Comparison of ENCODE assay signal across 9 mouse cellular contexts in genomic region chr9:44300001-44300400, GRCm38 (mm10). TPM values are rescaled to one million over a fixed set of nuclear protein-coding genes. Genes with fewer than 3 reads are reported as not detected.
DNase-seq lines count a peak whose midpoint lies in the region; ATAC-seq and TF ChIP-seq lines count a peak whose summit lies in the region.
"Not testable (repeated sequence)": the region's sequence is repeated elsewhere in the genome, so short reads cannot be mapped to it uniquely, and the experiment has no call there.
"Had no signal": no experiment of that assay in that cellular context is flagged by ENCODE, and none has a peak within 500 bp of the region (broad histone marks: within the 10 kb centered on the region; RNA-seq: fewer than 3 reads in every experiment).

No protein-coding gene starts in this region.

- not testable (repeated sequence) for TF ChIP-seq EP300 in MEL (IDR thresholded peaks at IDR 0.05; ENCODE audit: low read depth in 1 of 2, low read length in 2 of 2); liver, postnatal 0 days (IDR thresholded peaks at IDR 0.05; ENCODE audit: low read depth)

- not testable (repeated sequence) for ATAC-seq in liver, embryonic 13.5 days (ENCODE audit: low read depth); liver, postnatal 0 days
- ATAC-seq in megakaryocyte progenitor cell, adult 5-6 weeks (replicated peaks; ENCODE audit: poor library complexity): peak; percentile 86
- ATAC-seq in megakaryocyte-erythroid progenitor cell, adult 5-6 weeks (replicated peaks; ENCODE audit: low FRiP score, low TSS enrichment, poor library complexity, severe bottlenecking): peak; percentile 94

- not testable (repeated sequence) for H3K4me2 ChIP-seq in liver, embryonic 13.5 days; liver, postnatal 0 days (ENCODE audit: low read depth, low read length)

- H3K27ac ChIP-seq in MEL (ENCODE audit: control insufficient read depth, low read depth, low read length): not testable (repeated sequence)
- H3K27ac ChIP-seq in liver, embryonic 13.5 days: peak overlapping the region; percentile 34; the same call in 1 of the 2 replicates
- 0 out of 2 replicates have a peak overlapping the region, but pooled peaks have one; percentile 8 for H3K27ac ChIP-seq in liver, postnatal 0 days (ENCODE audit: low read depth)

- TF ChIP-seq RAD21 in MEL (IDR thresholded peaks at IDR 0.05; ENCODE audit: low read depth, low read length): not testable (repeated sequence)

- H3K79me2 ChIP-seq in MEL (ENCODE audit: control insufficient read depth, insufficient read depth, low read length, poor library complexity): not testable (repeated sequence)

- not testable (repeated sequence) for H3K9me3 ChIP-seq in MEL (replicated peaks; ENCODE audit: insufficient read depth, low read length); liver, embryonic 13.5 days (replicated peaks); liver, postnatal 0 days (ENCODE audit: low read length); megakaryocyte, embryonic 14.5 days

- H3K9ac ChIP-seq in MEL (ENCODE audit: control insufficient read depth, low read depth, low read length, poor library complexity, severe bottlenecking); liver, embryonic 13.5 days; liver, postnatal 0 days (replicated peaks): not testable (repeated sequence)

- not testable (repeated sequence) for H3K4me1 ChIP-seq in MEL (ENCODE audit: control insufficient read depth in 1 of 2, insufficient read depth in 2 of 2, low read length in 2 of 2); liver, postnatal 0 days (ENCODE audit: insufficient read depth)
- peaks cover 30% of the 10 kb centered on the region for H3K4me1 ChIP-seq in liver, embryonic 13.5 days (replicated peaks)
- H3K4me1 ChIP-seq in megakaryocyte, embryonic 14.5 days: peaks cover 69% of the 10 kb centered on the region

- TF ChIP-seq CTCF in MEL (IDR thresholded peaks at IDR 0.05 in 2 of 3, conservative IDR thresholded peaks at IDR 0.05 in 1 of 3; ENCODE audit: control insufficient read depth in 1 of 3, insufficient read depth in 1 of 3, low read depth in 2 of 3, low read length in 3 of 3, poor library complexity in 1 of 3, severe bottlenecking in 1 of 3); liver, postnatal 0 days (IDR thresholded peaks at IDR 0.05; ENCODE audit: low read depth): not testable (repeated sequence)

- H3K36me3 ChIP-seq in MEL (ENCODE audit: control insufficient read depth in 1 of 2, insufficient read depth in 2 of 2, low read length in 2 of 2): not testable (repeated sequence)
- H3K36me3 ChIP-seq in liver, embryonic 13.5 days: peaks cover 81% of the 10 kb centered on the region
- peaks cover 75% of the 10 kb centered on the region for H3K36me3 ChIP-seq in liver, postnatal 0 days (replicated peaks; ENCODE audit: insufficient read depth, low read length)
- H3K36me3 ChIP-seq in megakaryocyte, embryonic 14.5 days (replicated peaks; ENCODE audit: low read length): peaks cover 85% of the 10 kb centered on the region

- H3K27me3 ChIP-seq in MEL (ENCODE audit: control insufficient read depth in 1 of 2, insufficient read depth in 2 of 2, low read length in 2 of 2); liver, embryonic 13.5 days; liver, postnatal 0 days (ENCODE audit: insufficient read depth, low read length); megakaryocyte, embryonic 14.5 days (replicated peaks): not testable (repeated sequence)

- not testable (repeated sequence) for H3K4me3 ChIP-seq in MEL (ENCODE audit: control insufficient read depth in 1 of 2, insufficient read depth in 1 of 2, low read depth in 2 of 2, low read length in 2 of 2); liver, embryonic 13.5 days (replicated peaks); liver, postnatal 0 days (ENCODE audit: low read depth, low read length)
- peak overlapping the region; percentile 33 for H3K4me3 ChIP-seq in megakaryocyte, embryonic 14.5 days (replicated peaks)

- peak; percentile 24 for DNase-seq in MEL (ENCODE audit: low read depth, low spot score)
- DNase-seq in MN1 (ENCODE audit: low spot score): peak; percentile 34
- not testable (repeated sequence) for DNase-seq in liver, embryonic 13.5 days; liver, postnatal 0 days

- TF ChIP-seq POLR2A in MEL (IDR thresholded peaks at IDR 0.05; ENCODE audit: control insufficient read depth in 1 of 2, insufficient read depth in 1 of 2, low read depth in 1 of 2, low read length in 2 of 2, poor library complexity in 1 of 2): not testable (repeated sequence)

- 89% methylated on average over 3 of the region's 3 CpGs for WGBS in liver, embryonic 13.5 days (ENCODE audit: insufficient replicate concordance)
- 85% methylated on average over 3 of the region's 3 CpGs for WGBS in liver, postnatal 0 days (ENCODE audit: insufficient replicate concordance)

RNA-seq across cellular contexts. Expression of gene Hinfp, which starts 5.5 kb away (rescaled TPM):
- total RNA-seq in MEL (2012; rRNA removed): 14.3 and 16.4 TPM in 2 replicates
- 10 to 100 TPM in 1 of 2 experiments, not detected in 1; 31.3 TPM for polyA plus RNA-seq in MEL (2012; ENCODE audit: insufficient read depth in 1 of 2, insufficient read length in 2 of 2, low read depth in 1 of 2, low replicate concordance in 2 of 2, missing spikeins in 1 of 2)
- 11.4 and 11.5 TPM in 2 replicates for polyA plus RNA-seq in liver, embryonic 13.5 days (2015; fragmentation: Nextera tagmentation; extraction: Ambion mirVana)
- polyA plus RNA-seq in liver, postnatal 0 days (2015; fragmentation: Nextera tagmentation; extraction: Ambion mirVana): 4.5 and 6.3 TPM in 2 replicates
- 1.3 and 4.9 TPM in 2 replicates for polyA plus RNA-seq in megakaryocyte, embryonic 14.5 days (2012; ENCODE audit: insufficient read depth, low replicate concordance)
- total RNA-seq in megakaryocyte progenitor cell, adult 5-6 weeks (2015): 13.4 and 17.6 TPM in 2 replicates
- total RNA-seq in megakaryocyte progenitor cell, adult 5-6 weeks (2017): 17.4 and 20.4 TPM in 2 replicates
- 25.3 and 43.7 TPM in 2 replicates for total RNA-seq in megakaryocyte-erythroid progenitor cell, adult 5-6 weeks (2014; fragmentation: Nextera tagmentation)
- 11.3 and 16.2 TPM in 2 replicates for total RNA-seq in megakaryocyte-erythroid progenitor cell, adult 5-6 weeks (2017)

RNA-seq across cellular contexts. Expression of gene Abcg4, which starts 11.6 kb away (rescaled TPM):
- total RNA-seq in MEL (2012; rRNA removed): 2.5 and 4.1 TPM in 2 replicates
- polyA plus RNA-seq in MEL (2012; ENCODE audit: insufficient read depth in 1 of 2, insufficient read length in 2 of 2, low read depth in 1 of 2, low replicate concordance in 2 of 2, missing spikeins in 1 of 2): 10 to 100 TPM in 1 of 2 experiments, not detected in 1; 17.1 TPM
- 11.1 and 13.0 TPM in 2 replicates for polyA plus RNA-seq in liver, embryonic 13.5 days (2015; fragmentation: Nextera tagmentation; extraction: Ambion mirVana)
- 4.2 TPM in 2 replicates for polyA plus RNA-seq in liver, postnatal 0 days (2015; fragmentation: Nextera tagmentation; extraction: Ambion mirVana)
- 0.19 TPM in 1 of 2 replicates, not detected in the other for polyA plus RNA-seq in megakaryocyte, embryonic 14.5 days (2012; ENCODE audit: insufficient read depth, low replicate concordance)
- 3.9 and 7.4 TPM in 2 replicates for total RNA-seq in megakaryocyte progenitor cell, adult 5-6 weeks (2015)
- 1.6 and 2.5 TPM in 2 replicates for total RNA-seq in megakaryocyte progenitor cell, adult 5-6 weeks (2017)
- total RNA-seq in megakaryocyte-erythroid progenitor cell, adult 5-6 weeks (2014; fragmentation: Nextera tagmentation): 82.3 and 111 TPM in 2 replicates
- total RNA-seq in megakaryocyte-erythroid progenitor cell, adult 5-6 weeks (2017): 13.4 TPM in 2 replicates
- polyA plus RNA-seq: activated CD4-positive, CD25-positive, alpha-beta regulatory T cell, adult 4 months; CD4-positive, CD25-positive, alpha-beta regulatory T cell, adult 4 months had no signal

RNA-seq across cellular contexts. Expression of gene C2cd2l, which starts 20.1 kb away (rescaled TPM):
- total RNA-seq in MEL (2012; rRNA removed): 4.3 and 4.7 TPM in 2 replicates
- polyA plus RNA-seq in MEL (2012; ENCODE audit: insufficient read depth in 1 of 2, insufficient read length in 2 of 2, low read depth in 1 of 2, low replicate concordance in 2 of 2, missing spikeins in 1 of 2): 10 to 100 TPM in 1 of 2 experiments, not detected in 1; 10.9 TPM
- 6.4 and 8.2 TPM in 2 replicates for polyA plus RNA-seq in liver, embryonic 13.5 days (2015; fragmentation: Nextera tagmentation; extraction: Ambion mirVana)
- polyA plus RNA-seq in liver, postnatal 0 days (2015; fragmentation: Nextera tagmentation; extraction: Ambion mirVana): 10.1 and 11.4 TPM in 2 replicates
- polyA plus RNA-seq in megakaryocyte, embryonic 14.5 days (2012; ENCODE audit: insufficient read depth, low replicate concordance): 44.6 and 94.5 TPM in 2 replicates
- 3.9 and 13.2 TPM in 2 replicates for total RNA-seq in megakaryocyte progenitor cell, adult 5-6 weeks (2015)
- 2.4 and 5.3 TPM in 2 replicates for total RNA-seq in megakaryocyte progenitor cell, adult 5-6 weeks (2017)
- total RNA-seq in megakaryocyte-erythroid progenitor cell, adult 5-6 weeks (2014; fragmentation: Nextera tagmentation): 11.4 and 15.1 TPM in 2 replicates
- 4.0 and 6.9 TPM in 2 replicates for total RNA-seq in megakaryocyte-erythroid progenitor cell, adult 5-6 weeks (2017)

RNA-seq across cellular contexts. Expression of gene Dpagt1, which starts 25.8 kb away (rescaled TPM):
- 12.7 and 14.9 TPM in 2 replicates for total RNA-seq in MEL (2012; rRNA removed)
- 10 to 100 TPM in 1 of 2 experiments, not detected in 1; 43.5 TPM for polyA plus RNA-seq in MEL (2012; ENCODE audit: insufficient read depth in 1 of 2, insufficient read length in 2 of 2, low read depth in 1 of 2, low replicate concordance in 2 of 2, missing spikeins in 1 of 2)
- 20.7 and 23.0 TPM in 2 replicates for polyA plus RNA-seq in liver, embryonic 13.5 days (2015; fragmentation: Nextera tagmentation; extraction: Ambion mirVana)
- polyA plus RNA-seq in liver, postnatal 0 days (2015; fragmentation: Nextera tagmentation; extraction: Ambion mirVana): 19.0 and 19.4 TPM in 2 replicates
- 7.1 and 9.5 TPM in 2 replicates for polyA plus RNA-seq in megakaryocyte, embryonic 14.5 days (2012; ENCODE audit: insufficient read depth, low replicate concordance)
- 50.3 and 54.8 TPM in 2 replicates for total RNA-seq in megakaryocyte progenitor cell, adult 5-6 weeks (2015)
- total RNA-seq in megakaryocyte progenitor cell, adult 5-6 weeks (2017): 18.9 and 21.0 TPM in 2 replicates
- total RNA-seq in megakaryocyte-erythroid progenitor cell, adult 5-6 weeks (2014; fragmentation: Nextera tagmentation): 31.0 and 35.5 TPM in 2 replicates
- 7.9 and 10.1 TPM in 2 replicates for total RNA-seq in megakaryocyte-erythroid progenitor cell, adult 5-6 weeks (2017)

RNA-seq across cellular contexts. Expression of gene Nlrx1, which starts 31.6 kb away (rescaled TPM):
- total RNA-seq in MEL (2012; rRNA removed): 1.2 and 1.5 TPM in 2 replicates
- polyA plus RNA-seq in MEL (2012; ENCODE audit: insufficient read depth in 1 of 2, insufficient read length in 2 of 2, low read depth in 1 of 2, low replicate concordance in 2 of 2, missing spikeins in 1 of 2): 1 to 10 TPM in 1 of 2 experiments, not detected in 1; 7.0 TPM
- polyA plus RNA-seq in liver, embryonic 13.5 days (2015; fragmentation: Nextera tagmentation; extraction: Ambion mirVana): 3.2 and 3.8 TPM in 2 replicates
- 4.6 and 5.6 TPM in 2 replicates for polyA plus RNA-seq in liver, postnatal 0 days (2015; fragmentation: Nextera tagmentation; extraction: Ambion mirVana)
- 5.5 and 12.5 TPM in 2 replicates for polyA plus RNA-seq in megakaryocyte, embryonic 14.5 days (2012; ENCODE audit: insufficient read depth, low replicate concordance)
- total RNA-seq in megakaryocyte progenitor cell, adult 5-6 weeks (2015): 4.1 and 4.7 TPM in 2 replicates
- total RNA-seq in megakaryocyte progenitor cell, adult 5-6 weeks (2017): 3.4 and 8.3 TPM in 2 replicates
- total RNA-seq in megakaryocyte-erythroid progenitor cell, adult 5-6 weeks (2014; fragmentation: Nextera tagmentation): 1.3 and 1.8 TPM in 2 replicates
- total RNA-seq in megakaryocyte-erythroid progenitor cell, adult 5-6 weeks (2017): 0.80 and 3.1 TPM in 2 replicates
